Mouse (Mus musculus) adrenal gland, postnatal 10 days (tissue): ENCODE results near the gene Gja8. TPM values are rescaled to one million over a fixed set of nuclear protein-coding genes. Genes with fewer than 3 reads are reported as not detected.

Experiments used
- DNase-seq: peaks from one replicate; pipeline ENCODE4 v3.0.0; 2021; ENCODE audit warnings: mixed read lengths
- total RNA-seq, 2 experiments: library from RNA; stranded (reverse); gene quantifications; 2 replicates each; pipeline ENCODE4 v1.2.3; 2021

The Gja8 gene
- total RNA-seq, 2 experiments from 2014 or later: not detected

GRCm38 (mm10) chr3:96879536-96879935 is 46.3 kb downstream of the Gja8 start:
- DNase-seq: no peak

DNA sequence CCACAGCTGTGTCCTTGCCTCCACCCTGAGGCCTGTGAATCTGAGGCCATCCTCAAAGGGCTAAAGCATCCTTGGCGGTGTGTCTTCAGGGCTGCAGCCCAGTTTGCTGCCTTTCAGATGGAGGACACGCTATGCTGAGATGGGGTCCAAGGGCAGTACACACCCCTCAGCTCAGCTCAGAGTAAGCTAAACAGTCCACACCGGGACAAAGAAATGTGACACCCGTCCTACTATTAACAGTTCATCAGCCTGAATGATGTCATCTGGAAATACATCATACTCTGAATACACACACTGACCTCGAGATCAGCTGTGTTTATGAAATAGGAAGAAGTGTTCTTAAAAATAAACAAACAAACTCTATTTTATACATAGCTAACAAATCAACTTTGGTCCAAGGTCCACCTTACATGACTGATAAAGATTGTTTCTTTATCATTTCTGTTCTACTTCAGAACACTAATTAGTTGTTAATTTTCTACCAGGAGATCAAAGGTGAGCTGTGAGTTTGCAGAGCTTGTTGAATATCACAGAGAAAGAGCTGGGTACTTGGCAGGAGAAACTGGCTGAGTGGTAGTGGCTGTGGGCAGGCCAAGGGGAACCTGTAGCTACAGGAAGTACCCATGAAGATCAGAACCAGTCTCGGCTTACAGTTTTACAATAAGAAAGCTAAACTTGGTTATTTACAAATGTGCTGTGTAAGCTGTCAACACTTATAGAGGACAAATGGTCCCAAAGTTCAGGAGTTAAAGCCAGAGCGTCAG is 50.8 kb downstream of the Gja8 start:
- no peak for DNase-seq

DNA sequence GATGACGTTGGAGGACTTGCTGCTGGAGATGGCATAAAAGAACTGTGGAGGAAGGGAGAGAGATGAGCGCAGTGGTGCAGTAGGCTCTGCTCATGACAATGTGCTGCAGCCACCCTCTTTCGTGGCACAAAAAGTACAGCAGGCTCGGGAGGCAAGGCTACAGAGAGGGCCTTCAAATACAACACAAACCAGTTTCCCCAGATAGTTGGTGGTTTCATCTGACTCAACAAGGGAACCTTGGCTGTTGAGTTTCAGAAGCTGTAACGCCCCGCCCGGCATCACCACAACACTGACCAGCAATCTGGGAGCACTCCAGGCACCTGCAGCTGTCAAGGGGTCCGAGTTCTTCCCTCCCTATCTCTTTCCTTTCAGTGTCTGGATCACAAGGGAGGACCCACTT is 53.3 kb downstream of the Gja8 start:
- no peak for DNase-seq

- no peak for DNase-seq
These were observed 54.8 kb downstream of the Gja8 start for GRCm38 (mm10) chr3:96871070-96871469.

GRCm38 (mm10) chr3:96870270-96870669 is 55.5 kb downstream of the Gja8 start:
- no peak for DNase-seq

DNA sequence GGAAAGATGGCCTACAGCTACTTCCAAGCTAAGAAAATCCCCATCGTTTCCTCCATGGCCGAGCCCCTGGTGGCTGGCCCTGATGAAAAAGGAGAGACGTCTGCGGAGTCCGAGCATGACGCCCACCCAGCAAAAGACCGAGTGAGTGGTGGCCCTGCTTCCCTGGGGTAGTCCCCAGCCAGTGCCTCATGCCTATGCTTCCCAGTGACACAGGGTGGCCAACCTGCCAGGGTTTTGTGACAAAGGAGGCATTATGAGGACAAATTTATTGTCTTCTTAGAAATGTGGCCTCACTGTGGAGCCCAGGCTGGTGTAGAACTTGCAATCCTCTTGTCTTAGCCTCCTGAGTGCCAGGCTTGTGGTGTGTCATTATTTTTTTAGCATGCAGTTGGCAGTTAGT is 56.7 kb downstream of the Gja8 start:
- no peak for DNase-seq

DNA sequence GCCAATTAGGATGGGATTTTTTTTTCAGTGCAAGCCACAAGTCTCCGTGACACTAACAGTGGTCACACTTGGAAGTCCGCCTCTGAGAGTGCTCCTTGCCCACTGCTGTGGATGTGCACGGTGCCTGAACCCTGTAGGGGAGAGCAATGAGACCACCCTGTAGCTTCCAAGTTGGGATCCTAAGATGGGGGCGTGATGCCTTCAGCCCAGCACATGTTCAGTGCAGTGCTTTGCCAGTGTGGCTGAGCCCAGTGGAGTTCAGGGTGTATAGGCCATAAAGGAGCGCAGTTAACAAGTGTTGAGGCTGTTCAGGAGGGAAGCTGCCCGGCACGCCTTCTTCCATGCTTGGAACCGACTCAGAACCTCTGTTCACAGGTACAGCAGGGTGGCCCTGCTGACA is 57.3 kb downstream of the Gja8 start:
- DNase-seq: no peak

DNA sequence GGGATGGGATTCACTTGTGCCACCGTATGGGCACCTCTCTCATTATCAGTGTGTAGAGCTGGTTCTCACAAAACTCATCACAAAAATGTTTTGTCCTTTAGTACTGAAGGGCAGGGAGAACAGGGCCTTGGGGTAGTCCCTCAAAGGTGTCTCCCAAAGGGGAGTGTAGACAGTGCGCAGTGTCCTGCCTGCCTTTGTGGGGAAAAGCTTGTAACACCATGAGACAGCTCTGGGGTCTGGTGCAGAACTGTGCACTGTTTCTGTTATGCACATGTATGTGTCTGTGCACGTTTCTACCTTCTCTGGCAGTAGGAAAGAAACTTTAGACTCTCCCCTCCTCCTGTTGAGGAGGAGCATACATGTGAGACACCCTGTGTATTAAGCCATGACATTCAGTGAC is 58.0 kb downstream of the Gja8 start:
- DNase-seq: no peak

Other genes starting within 250 kb of the Gja8 start
- gene Pias3, start 229.6 kb downstream of the Gja8 start, total RNA-seq: 10 to 100 TPM; 22.0 to 32.0 TPM
- 1 to 10 TPM; 3.1 to 5.3 TPM for gene Nudt17, start 217.5 kb downstream of the Gja8 start, total RNA-seq
- gene Polr3c, start 198.4 kb downstream of the Gja8 start, total RNA-seq: 10 to 100 TPM; 28.0 to 32.7 TPM
- 10 to 100 TPM; 34.1 to 35.7 TPM for gene Rnf115, start 198.4 kb downstream of the Gja8 start, total RNA-seq
- 1 to 10 TPM; 4.9 to 9.1 TPM for gene Pdzk1, start 96.7 kb downstream of the Gja8 start, total RNA-seq
- under 1 TPM; 0.27 to 0.39 TPM for gene Cd160, start 96.7 kb downstream of the Gja8 start, total RNA-seq
- gene Gja5, start 21.3 kb downstream of the Gja8 start, total RNA-seq: 1 to 10 TPM; 3.9 to 4.4 TPM
- gene Gpr89, start 20.7 kb downstream of the Gja8 start, total RNA-seq: 10 to 100 TPM; 27.7 to 31.2 TPM
- 10 to 100 TPM; 39.2 to 45.9 TPM for gene Acp6, start 232.8 kb upstream of the Gja8 start, total RNA-seq